Mouse (Mus musculus): ENCODE data around the gene Rpf1. TPM values are rescaled to one million over a fixed set of nuclear protein-coding genes. Genes with fewer than 3 reads are reported as not detected.
A peak's percentile ranks its signal among the peaks of the same experiment; 100 is the strongest.

Rpf1 gene
- total and polyA plus RNA-seq, 2 experiments = 5.3 to 25.0 TPM

- Histone ChIP-seq H3K9ac (ENCODE audit: low read depth, low read length) (peak overlapping the region; percentile 86), H3K4me3 (ENCODE audit: insufficient read depth, low read depth, low read length) (peak overlapping the region; percentile 95), H3K27me3 (ENCODE audit: control insufficient read depth, insufficient read depth, low read length) (no peaks in the 10 kb centered on the region), H3K27ac (replicated peaks; ENCODE audit: insufficient read depth, low read depth, low read length) (peak overlapping the region; percentile 66), H3K36me3 (ENCODE audit: control insufficient read depth, insufficient read depth, low read length) (peaks cover 19% of the 10 kb centered on the region), H3K79me2 (ENCODE audit: control insufficient read depth, insufficient read depth, low read length) (peaks cover 13% of the 10 kb centered on the region; the same call in 1 of the 2 replicates), H3K4me1 (ENCODE audit: control insufficient read depth, insufficient read depth, low read length) (peaks cover 4% of the 10 kb centered on the region; the same call in 1 of the 2 replicates)
- peak; percentile 37 for DNase-seq (ENCODE audit: extremely low read depth, low read depth, low spot score)
- 18% methylated on average over 5 of the region's 5 CpGs for WGBS
- no peak for TF ChIP-seq POLR2A (IDR thresholded peaks at IDR 0.05; ENCODE audit: extremely low read depth, insufficient read depth, low read length)
- TF ChIP-seq CTCF (IDR thresholded peaks at IDR 0.05; ENCODE audit: low read depth, low read length) = no peak
Measured at GRCm38 (mm10) chr3:146520226-146520797, 917 bp downstream of the Rpf1 start.

DNA sequence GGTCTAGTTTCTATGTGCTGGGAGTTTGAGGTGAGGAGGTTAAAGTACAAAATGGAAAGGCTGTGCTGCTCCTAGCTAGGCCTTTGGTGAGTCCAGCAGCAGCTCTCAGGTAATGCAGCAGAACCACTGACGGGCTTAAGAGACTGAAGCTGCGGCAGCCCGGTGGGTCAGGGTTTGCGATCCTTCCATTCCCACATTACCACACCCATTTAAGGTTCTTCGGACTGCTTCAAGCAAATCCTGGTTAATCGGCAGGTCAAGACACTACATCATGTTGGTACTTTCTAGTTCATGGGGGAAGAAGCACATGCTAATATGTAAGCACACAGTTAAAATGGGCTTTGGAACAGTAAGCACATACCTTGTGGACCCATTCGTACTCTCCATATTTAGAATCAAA lies 14.5 kb downstream of the Rpf1 start:
- no peaks in the 10 kb centered on the region for H3K27me3 ChIP-seq (ENCODE audit: control insufficient read depth, insufficient read depth, low read length)
- H3K9ac ChIP-seq (ENCODE audit: low read depth, low read length) = no peak overlapping the region
- no peak overlapping the region for H3K27ac ChIP-seq (replicated peaks; ENCODE audit: insufficient read depth, low read depth, low read length)
- no peak for TF ChIP-seq POLR2A (IDR thresholded peaks at IDR 0.05; ENCODE audit: extremely low read depth, insufficient read depth, low read length)
- no peak for TF ChIP-seq CTCF (IDR thresholded peaks at IDR 0.05; ENCODE audit: low read depth, low read length)
- peaks cover 5% of the 10 kb centered on the region; the same call in 1 of the 2 replicates for H3K79me2 ChIP-seq (ENCODE audit: control insufficient read depth, insufficient read depth, low read length)
- no peak for DNase-seq (ENCODE audit: extremely low read depth, low read depth, low spot score)
- WGBS = 96% methylated on average over 7 of the region's 7 CpGs
- H3K36me3 ChIP-seq (ENCODE audit: control insufficient read depth, insufficient read depth, low read length) = peaks cover 51% of the 10 kb centered on the region
- no peak overlapping the region for H3K4me3 ChIP-seq (ENCODE audit: insufficient read depth, low read depth, low read length)
- H3K4me1 ChIP-seq (ENCODE audit: control insufficient read depth, insufficient read depth, low read length) = peaks cover 8% of the 10 kb centered on the region

GRCm38 (mm10) chr3:146501601-146502123 lies 19.6 kb downstream of the Rpf1 start:
- Histone ChIP-seq H3K4me3 (ENCODE audit: insufficient read depth, low read depth, low read length) (no peak overlapping the region), H3K27ac (replicated peaks; ENCODE audit: insufficient read depth, low read depth, low read length) (no peak overlapping the region), H3K9ac (ENCODE audit: low read depth, low read length) (peak overlapping the region; percentile 27), H3K4me1 (ENCODE audit: control insufficient read depth, insufficient read depth, low read length) (peaks cover 21% of the 10 kb centered on the region), H3K27me3 (ENCODE audit: control insufficient read depth, insufficient read depth, low read length) (no peaks in the 10 kb centered on the region), H3K36me3 (ENCODE audit: control insufficient read depth, insufficient read depth, low read length) (peaks cover 24% of the 10 kb centered on the region), H3K79me2 (ENCODE audit: control insufficient read depth, insufficient read depth, low read length) (peaks cover 19% of the 10 kb centered on the region; the same call in 1 of the 2 replicates)
- 14% methylated on average over 5 of the region's 5 CpGs for WGBS
- TF ChIP-seq POLR2A (IDR thresholded peaks at IDR 0.05; ENCODE audit: extremely low read depth, insufficient read depth, low read length) = no peak
- TF ChIP-seq CTCF (IDR thresholded peaks at IDR 0.05; ENCODE audit: low read depth, low read length) = no peak
- no peak for DNase-seq (ENCODE audit: extremely low read depth, low read depth, low spot score)

GRCm38 (mm10) chr3:146500810-146501201 lies 20.4 kb downstream of the Rpf1 start:
- TF ChIP-seq POLR2A (IDR thresholded peaks at IDR 0.05; ENCODE audit: extremely low read depth, insufficient read depth, low read length) (no peak), CTCF (IDR thresholded peaks at IDR 0.05; ENCODE audit: low read depth, low read length) (no peak)
- peaks cover 19% of the 10 kb centered on the region; the same call in 1 of the 2 replicates for H3K79me2 ChIP-seq (ENCODE audit: control insufficient read depth, insufficient read depth, low read length)
- peaks cover 17% of the 10 kb centered on the region for H3K36me3 ChIP-seq (ENCODE audit: control insufficient read depth, insufficient read depth, low read length)
- peak overlapping the region; percentile 42 for H3K9ac ChIP-seq (ENCODE audit: low read depth, low read length)
- no peak for DNase-seq (ENCODE audit: extremely low read depth, low read depth, low spot score)
- H3K4me1 ChIP-seq (ENCODE audit: control insufficient read depth, insufficient read depth, low read length) = peaks cover 21% of the 10 kb centered on the region
- 7% methylated on average over 5 of the region's 5 CpGs for WGBS
- no peaks in the 10 kb centered on the region for H3K27me3 ChIP-seq (ENCODE audit: control insufficient read depth, insufficient read depth, low read length)
- peak overlapping the region; percentile 100 for H3K4me3 ChIP-seq (ENCODE audit: insufficient read depth, low read depth, low read length)
- H3K27ac ChIP-seq (replicated peaks; ENCODE audit: insufficient read depth, low read depth, low read length) = peak overlapping the region; percentile 96

DNA sequence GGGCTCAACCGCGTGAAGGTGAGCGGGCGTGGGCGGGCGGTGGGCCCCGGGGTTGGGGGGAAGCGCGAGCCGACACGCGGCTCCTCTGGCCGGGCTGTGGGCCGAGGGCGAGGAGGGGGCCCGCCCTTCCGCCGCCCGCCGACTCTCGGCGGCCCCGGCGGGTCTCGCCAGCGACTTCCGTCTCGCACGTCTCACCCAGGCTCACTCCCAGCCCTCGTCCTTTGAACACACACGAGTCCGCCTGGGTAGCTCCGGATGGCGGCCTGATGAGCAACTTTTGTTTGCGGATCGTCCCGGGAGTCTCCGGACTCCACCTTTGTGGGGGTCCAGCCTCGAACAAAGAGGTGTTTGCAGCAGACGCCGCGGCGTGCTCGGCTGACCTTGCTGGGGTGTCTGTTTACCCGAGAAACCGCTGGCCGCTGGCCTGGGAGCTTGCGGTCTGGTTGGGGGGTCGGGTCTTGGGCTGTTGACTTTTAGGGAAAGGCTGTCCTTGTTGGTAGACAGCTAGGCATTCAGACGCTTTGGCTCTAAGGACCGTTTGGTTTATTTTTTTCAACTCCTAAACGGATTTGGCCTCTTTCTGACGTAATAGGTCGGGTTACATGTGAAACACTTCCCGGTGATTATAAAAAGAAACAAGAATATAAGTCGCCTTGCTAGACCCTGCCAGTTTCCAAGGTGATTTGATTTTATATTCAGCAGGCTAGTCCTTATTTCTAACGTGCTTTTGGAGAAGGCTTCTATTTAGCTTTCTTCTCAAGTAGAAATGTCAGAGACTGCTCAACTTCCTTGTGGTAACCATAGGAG lies 21.0 kb downstream of the Rpf1 start:
- peak overlapping the region; percentile 96 for H3K27ac ChIP-seq (replicated peaks; ENCODE audit: insufficient read depth, low read depth, low read length)
- H3K27me3 ChIP-seq (ENCODE audit: control insufficient read depth, insufficient read depth, low read length) = no peaks in the 10 kb centered on the region
- peak overlapping the region; percentile 100 for H3K4me3 ChIP-seq (ENCODE audit: insufficient read depth, low read depth, low read length)
- TF ChIP-seq POLR2A (IDR thresholded peaks at IDR 0.05; ENCODE audit: extremely low read depth, insufficient read depth, low read length) (peak; percentile 46; the same call in 1 of the 2 replicates), CTCF (IDR thresholded peaks at IDR 0.05; ENCODE audit: low read depth, low read length) (no peak)
- H3K36me3 ChIP-seq (ENCODE audit: control insufficient read depth, insufficient read depth, low read length) = peaks cover 12% of the 10 kb centered on the region
- peaks cover 21% of the 10 kb centered on the region for H3K4me1 ChIP-seq (ENCODE audit: control insufficient read depth, insufficient read depth, low read length)
- H3K9ac ChIP-seq (ENCODE audit: low read depth, low read length) = peak overlapping the region; percentile 84
- WGBS = under 1% methylated on average over 57 of the region's 57 CpGs
- peaks cover 19% of the 10 kb centered on the region; the same call in 1 of the 2 replicates for H3K79me2 ChIP-seq (ENCODE audit: control insufficient read depth, insufficient read depth, low read length)
- peak; percentile 77 for DNase-seq (ENCODE audit: extremely low read depth, low read depth, low spot score)
